Mouse (Mus musculus) effector memory CD4-positive, alpha-beta T cell, adult 7 months (primary cell): ENCODE data around the gene Nacc1. TPM values are rescaled to one million over a fixed set of nuclear protein-coding genes. Genes with fewer than 3 reads are reported as not detected.

Source experiments
- polyA plus RNA-seq: library from polyadenylated mRNA; unstranded; fragments of 100-300 nt; shearing (Covaris generic); gene quantifications from one replicate; pipeline ENCODE4 v1.2.1, GENCODE M21; 2017

The Nacc1 gene
- 15.1 TPM for polyA plus RNA-seq

DNA sequence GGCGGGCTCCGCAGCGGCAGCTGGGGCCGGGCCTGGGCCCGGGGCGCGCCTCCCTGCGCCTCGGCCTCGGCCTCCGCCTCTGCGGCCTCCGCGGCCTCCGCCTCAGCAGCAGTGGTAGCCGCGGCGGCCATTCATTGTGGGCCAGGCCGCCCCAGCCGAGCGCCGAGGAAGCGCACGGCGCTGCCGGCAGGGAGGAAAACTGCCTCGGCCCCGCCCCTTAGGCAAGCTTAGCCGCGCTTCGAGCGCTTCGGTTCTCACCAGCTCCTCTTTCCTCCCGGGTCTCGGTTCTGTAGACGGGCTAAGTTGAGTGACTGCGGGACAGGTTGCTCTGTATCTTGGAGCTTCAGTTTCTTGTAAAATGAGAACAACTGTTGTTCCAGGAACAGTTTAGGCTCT lies at the start of gene Nacc1:
Gene Nacc1 (minus strand): TSS at position 158 of the 396 bp plus-strand sequence.

DNA sequence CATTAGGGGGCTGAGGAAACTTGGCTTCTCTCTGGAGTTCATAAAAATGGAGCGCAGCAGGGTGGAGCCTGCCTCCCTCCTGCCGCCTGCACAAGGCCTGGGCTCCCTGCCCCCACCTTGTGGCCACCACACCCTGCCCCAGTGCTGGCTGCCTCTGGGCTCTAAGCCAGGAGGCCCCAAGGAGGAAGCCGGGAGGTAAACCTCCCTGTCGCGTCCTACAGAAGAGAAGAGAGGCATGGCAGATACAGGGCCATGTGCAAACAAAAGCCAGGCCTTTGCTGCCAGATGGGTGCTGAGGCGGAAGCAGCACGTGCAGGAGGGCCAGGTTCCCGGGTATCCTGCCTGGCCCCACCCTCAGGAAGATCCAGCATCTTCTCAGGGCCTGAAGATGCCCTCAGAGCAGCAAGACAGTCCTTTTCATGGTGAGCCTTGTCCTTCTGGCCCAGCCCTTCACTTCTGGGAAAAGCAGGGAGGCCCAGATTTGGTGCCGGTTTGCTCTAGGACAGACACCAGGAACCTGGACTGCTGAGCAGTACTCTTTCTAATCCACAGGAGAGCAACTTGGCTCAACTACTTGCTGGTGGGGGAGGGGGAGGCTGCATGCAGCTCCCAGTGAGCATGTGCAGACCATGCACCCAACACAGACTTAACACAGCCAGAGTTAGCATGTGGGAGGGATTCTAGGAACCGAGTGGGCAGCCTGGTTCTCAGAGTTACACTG lies 35.3 kb upstream of the Nacc1 start, which contains the start of gene G430095P16Rik:
Gene G430095P16Rik (plus strand): TSS at position 158 of the 721 bp plus-strand sequence.

DNA sequence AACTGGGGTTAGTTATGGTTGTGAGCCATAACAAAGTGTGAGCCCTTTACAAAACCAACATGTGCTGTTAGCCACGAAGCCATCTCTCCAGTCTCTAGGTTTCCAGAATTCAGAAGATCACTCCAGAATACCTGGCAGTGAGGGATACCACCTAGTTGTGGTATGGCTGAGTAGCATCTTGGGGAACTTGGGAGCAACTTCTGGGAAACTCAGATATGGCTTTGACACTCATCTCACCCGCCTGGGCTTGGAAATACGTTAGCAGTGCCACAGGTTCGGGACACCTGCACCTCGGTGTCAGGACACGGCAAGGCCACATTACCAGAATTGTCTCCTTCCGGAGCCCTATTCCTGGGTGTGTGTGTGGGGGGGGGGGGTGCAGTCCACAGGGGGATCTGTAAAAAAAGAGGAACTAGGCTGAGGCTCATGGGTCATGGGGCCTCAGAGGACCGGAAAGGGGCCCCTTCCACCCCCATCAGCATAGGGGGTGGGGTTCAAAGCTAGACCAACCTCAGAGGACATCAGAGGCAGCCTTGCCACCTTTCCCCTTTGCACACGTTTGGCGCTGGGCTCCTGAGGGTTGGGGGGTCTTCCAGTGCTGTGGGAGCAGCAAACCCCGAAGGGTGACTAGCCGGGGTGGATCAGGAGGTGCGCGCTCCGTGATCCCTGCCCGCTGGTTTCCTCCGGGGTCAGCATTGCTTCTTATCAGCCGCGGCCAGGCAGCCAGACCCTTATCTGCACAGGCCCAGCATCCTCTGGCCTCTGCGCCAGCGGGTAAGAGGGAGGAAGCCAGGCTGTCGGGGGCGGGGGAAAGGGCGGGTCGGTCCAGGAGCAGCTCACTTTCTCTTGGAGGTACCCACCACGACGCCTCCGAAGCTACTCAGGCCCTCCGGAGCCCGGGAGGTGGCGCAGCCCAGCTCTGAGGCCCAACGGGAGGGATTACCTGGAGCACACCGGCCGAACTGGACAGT lies 13.6 kb upstream of the Nacc1 start, which contains the start of gene Lyl1:
Gene Lyl1 (plus strand): TSS at position 517 of the 971 bp plus-strand sequence.

DNA sequence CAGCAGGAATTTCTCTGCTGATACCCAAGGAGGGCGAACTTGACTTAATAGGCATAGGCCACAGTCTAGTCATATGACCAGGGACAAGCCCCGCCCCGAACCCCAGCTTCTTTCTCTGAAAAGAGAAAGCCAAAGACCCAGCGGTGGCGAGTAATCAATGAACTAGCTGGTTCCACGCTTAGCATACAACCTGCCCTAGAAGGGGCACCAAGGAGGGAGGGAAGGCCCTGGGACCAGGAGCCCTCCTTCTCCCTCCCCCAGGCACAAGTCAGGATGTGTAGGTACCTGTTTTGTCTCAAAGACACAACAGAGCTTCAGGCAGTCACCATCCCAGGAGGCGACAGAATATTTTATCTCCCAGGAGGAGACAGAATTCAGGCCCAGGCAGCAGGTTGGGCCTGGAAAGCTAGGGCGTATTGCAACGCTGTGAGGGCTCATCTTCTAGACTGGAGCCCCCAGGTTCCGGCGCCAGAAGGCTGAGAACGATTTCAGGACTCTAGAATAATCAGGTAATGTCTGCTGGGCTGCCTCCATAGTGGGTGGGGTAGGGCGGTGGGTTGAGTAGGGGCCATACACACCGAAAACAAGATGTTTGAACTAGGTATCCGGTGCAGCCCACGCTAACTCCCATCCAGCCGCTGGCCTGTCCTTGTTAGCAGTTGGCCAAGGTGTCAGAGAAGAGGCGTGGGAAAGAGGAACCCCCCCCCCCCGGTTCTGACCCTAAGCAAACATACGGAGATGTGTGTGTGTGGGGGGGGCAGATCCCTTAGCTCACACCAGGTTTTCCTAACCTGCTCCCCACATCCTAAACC lies 1.3 kb downstream of the Nacc1 start, which contains the start of gene Trmt1:
Gene Trmt1 (plus strand): TSS at position 117 of the 812 bp plus-strand sequence.

DNA sequence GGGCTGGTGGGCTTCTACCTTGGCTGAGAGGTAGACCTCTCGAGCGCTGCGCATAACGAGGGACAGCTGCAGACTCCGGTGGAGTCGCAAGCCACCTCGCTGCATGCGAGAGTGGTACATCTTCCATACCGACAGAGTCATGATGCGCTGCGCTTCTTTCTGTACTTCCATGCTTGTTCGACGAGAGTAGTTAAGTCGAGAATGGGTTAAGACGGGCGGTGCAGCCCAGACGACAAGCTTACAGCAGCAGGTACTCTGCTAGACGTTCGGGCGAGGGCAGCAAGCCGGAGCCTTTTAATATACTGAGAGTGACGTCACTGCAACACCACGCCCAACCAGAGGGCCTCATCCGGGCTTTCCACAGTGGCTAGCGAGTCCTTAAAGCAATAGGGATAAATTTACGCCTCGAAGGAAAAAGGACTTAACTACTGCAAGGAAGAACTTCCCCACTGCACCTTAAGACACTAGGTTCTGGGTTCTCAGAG lies 25.0 kb downstream of the Nacc1 start, which contains the start of gene Ier2:
Gene Ier2 (minus strand): TSS at position 272 of the 485 bp plus-strand sequence.

Other genes with a start within 250 kb of the Nacc1 start
- 936 TPM for gene Ier2, start 25.0 kb downstream of the Nacc1 start, polyA plus RNA-seq
- gene Trmt1, start 1.6 kb downstream of the Nacc1 start, polyA plus RNA-seq: 57.7 TPM
- not detected for gene Lyl1, start 13.6 kb upstream of the Nacc1 start, polyA plus RNA-seq
- 7.6 TPM for gene G430095P16Rik, start 35.1 kb upstream of the Nacc1 start, polyA plus RNA-seq
- gene Nfix, start 112.5 kb upstream of the Nacc1 start, polyA plus RNA-seq: 6.2 TPM
- gene Dand5, start 135.0 kb upstream of the Nacc1 start, polyA plus RNA-seq: 2.1 TPM
- 23.3 TPM for gene Gadd45gip1, start 143.7 kb upstream of the Nacc1 start, polyA plus RNA-seq
- gene Rad23a, start 152.8 kb upstream of the Nacc1 start, polyA plus RNA-seq: 132 TPM
- 572 TPM for gene Calr, start 159.1 kb upstream of the Nacc1 start, polyA plus RNA-seq
- 70.0 TPM for gene Farsa, start 169.1 kb upstream of the Nacc1 start, polyA plus RNA-seq
- gene Syce2, start 184.2 kb upstream of the Nacc1 start, polyA plus RNA-seq: 4.4 TPM
- gene Gcdh, start 206.1 kb upstream of the Nacc1 start, polyA plus RNA-seq: 18.6 TPM
- gene Klf1, start 214.1 kb upstream of the Nacc1 start, polyA plus RNA-seq: not detected
- 7.4 TPM for gene Dnase2a, start 220.7 kb upstream of the Nacc1 start, polyA plus RNA-seq
- gene Mast1, start 249.5 kb upstream of the Nacc1 start, polyA plus RNA-seq: 0.50 TPM